8 mouse cellular contexts compared by ENCODE assay signal in genomic region chr4:108387106-108387505, GRCm38 (mm10). TPM values are rescaled to one million over a fixed set of nuclear protein-coding genes. Genes with fewer than 3 reads are reported as not detected.
DNase-seq lines count a peak whose midpoint lies in the region; ATAC-seq lines count a peak whose summit lies in the region.

No protein-coding gene starts in this region.

- H3K27ac ChIP-seq in limb, embryonic 13.5 days: peak overlapping the region; percentile 83
- H3K27ac ChIP-seq in stomach, embryonic 14.5 days (ENCODE audit: low read length): peak overlapping the region; percentile 77; the same call in 1 of the 2 replicates

- H3K9ac ChIP-seq in limb, embryonic 13.5 days: no peak overlapping the region
- no peak overlapping the region for H3K9ac ChIP-seq in stomach, embryonic 14.5 days (replicated peaks; ENCODE audit: low read depth, low read length)

- no peaks in the 10 kb centered on the region for H3K36me3 ChIP-seq in megakaryocyte, embryonic 14.5 days (replicated peaks; ENCODE audit: low read length)
- H3K36me3 ChIP-seq in limb, embryonic 13.5 days: no peaks in the 10 kb centered on the region
- H3K36me3 ChIP-seq in stomach, embryonic 14.5 days (ENCODE audit: control insufficient read depth, insufficient read depth, low read length): no peaks in the 10 kb centered on the region

- peak overlapping the region; percentile 90 for H3K4me3 ChIP-seq in megakaryocyte, embryonic 14.5 days (replicated peaks)
- no peak overlapping the region for H3K4me3 ChIP-seq in limb, embryonic 13.5 days
- no peak overlapping the region; the same call in 1 of the 2 replicates for H3K4me3 ChIP-seq in stomach, embryonic 14.5 days (ENCODE audit: low read depth, low read length)

- H3K27me3 ChIP-seq in megakaryocyte, embryonic 14.5 days (replicated peaks): peaks cover 50% of the 10 kb centered on the region
- peaks cover 14% of the 10 kb centered on the region for H3K27me3 ChIP-seq in limb, embryonic 13.5 days
- no peaks in the 10 kb centered on the region for H3K27me3 ChIP-seq in stomach, embryonic 14.5 days (ENCODE audit: control insufficient read depth, insufficient read depth, low read length)

- 34% methylated on average over 4 of the region's 4 CpGs for WGBS in limb, embryonic 13.5 days
- 35% methylated on average over 4 of the region's 4 CpGs for WGBS in stomach, embryonic 14.5 days

- H3K4me2 ChIP-seq in limb, embryonic 13.5 days (replicated peaks): peak overlapping the region; percentile 69
- H3K4me2 ChIP-seq in stomach, embryonic 14.5 days (replicated peaks; ENCODE audit: low read depth, low read length): peak overlapping the region; percentile 54

- H3K4me1 ChIP-seq in megakaryocyte, embryonic 14.5 days: peaks cover 75% of the 10 kb centered on the region
- peaks cover 24% of the 10 kb centered on the region for H3K4me1 ChIP-seq in limb, embryonic 13.5 days
- peaks cover 11% of the 10 kb centered on the region for H3K4me1 ChIP-seq in stomach, embryonic 14.5 days (ENCODE audit: control insufficient read depth, insufficient read depth, low read length)

- no peaks in the 10 kb centered on the region; the same call in 1 of the 2 replicates for H3K9me3 ChIP-seq in megakaryocyte, embryonic 14.5 days
- H3K9me3 ChIP-seq in limb, embryonic 13.5 days: no peaks in the 10 kb centered on the region
- H3K9me3 ChIP-seq in stomach, embryonic 14.5 days (ENCODE audit: control insufficient read depth, low read depth, low read length): no peaks in the 10 kb centered on the region

- no peak for ATAC-seq in megakaryocyte, adult 5-6 weeks (ENCODE audit: poor library complexity, severe bottlenecking)
- ATAC-seq in limb, embryonic 13.5 days (ENCODE audit: low FRiP score, low read depth): no peak
- ATAC-seq in stomach, embryonic 14.5 days (ENCODE audit: insufficient number of reproducible peaks, insufficient read depth, low FRiP score, low read depth): peak; percentile 74

- DNase-seq in cerebellum, postnatal 10 days: peak; percentile 28 to 39
- no peak for DNase-seq in cerebellum, postnatal 36 days
- no peak for DNase-seq in ovary, postnatal 36 days (ENCODE audit: low spot score)
- no peak for DNase-seq in Muller cell, postnatal 12 days (ENCODE audit: inconsistent ontology term)

RNA-seq across cellular contexts. Expression of gene Shisal2a, which starts 4.0 kb away (rescaled TPM):
- polyA plus RNA-seq in megakaryocyte, embryonic 14.5 days (2012; ENCODE audit: insufficient read depth, low replicate concordance): not detected in 2 replicates
- not detected in 2 replicates for total RNA-seq in megakaryocyte, adult 5-6 weeks (2015)
- total RNA-seq in megakaryocyte, adult 5-6 weeks (2017): not detected in 2 replicates
- 7.0 and 7.4 TPM in 2 replicates for polyA plus RNA-seq in limb, embryonic 13.5 days (2015; fragmentation: Nextera tagmentation; extraction: Ambion mirVana)
- 2.0 and 2.8 TPM in 2 replicates for polyA plus RNA-seq in stomach, embryonic 14.5 days (2014; fragmentation: Nextera tagmentation; extraction: Ambion mirVana)

RNA-seq across cellular contexts. Expression of gene Gpx7, which starts 19.7 kb away (rescaled TPM):
- polyA plus RNA-seq in megakaryocyte, embryonic 14.5 days (2012; ENCODE audit: insufficient read depth, low replicate concordance): 0.07 TPM in 1 of 2 replicates, not detected in the other
- 0.38 and 3.6 TPM in 2 replicates for total RNA-seq in megakaryocyte, adult 5-6 weeks (2015)
- 0.11 and 1.0 TPM in 2 replicates for total RNA-seq in megakaryocyte, adult 5-6 weeks (2017)
- polyA plus RNA-seq in limb, embryonic 13.5 days (2015; fragmentation: Nextera tagmentation; extraction: Ambion mirVana): 88.5 and 89.8 TPM in 2 replicates
- polyA plus RNA-seq in stomach, embryonic 14.5 days (2014; fragmentation: Nextera tagmentation; extraction: Ambion mirVana): 65.4 and 65.8 TPM in 2 replicates

RNA-seq across cellular contexts. Expression of gene Coa7, which starts 59.2 kb away (rescaled TPM):
- polyA plus RNA-seq in megakaryocyte, embryonic 14.5 days (2012; ENCODE audit: insufficient read depth, low replicate concordance): 5.0 TPM in 1 of 2 replicates, not detected in the other
- 4.3 and 10.3 TPM in 2 replicates for total RNA-seq in megakaryocyte, adult 5-6 weeks (2015)
- total RNA-seq in megakaryocyte, adult 5-6 weeks (2017): 3.8 and 14.3 TPM in 2 replicates
- polyA plus RNA-seq in limb, embryonic 13.5 days (2015; fragmentation: Nextera tagmentation; extraction: Ambion mirVana): 47.2 and 49.0 TPM in 2 replicates
- 46.3 and 48.0 TPM in 2 replicates for polyA plus RNA-seq in stomach, embryonic 14.5 days (2014; fragmentation: Nextera tagmentation; extraction: Ambion mirVana)

Comparison
In these comparisons a context has a peak if more than half of its experiments do, and no peak if none do; other contexts are left out.
1. DNase-seq: peak in cerebellum, postnatal 10 days (2 of 2); none in cerebellum, postnatal 36 days (0 of 2), ovary, postnatal 36 days (single experiment) and Muller cell, postnatal 12 days (single experiment).
2. RNA of gene Gpx7, which starts 19.7 kb away (polyA plus RNA-seq): 88.5 to 89.8 TPM in limb, embryonic 13.5 days and 65.4 to 65.8 TPM in stomach, embryonic 14.5 days; 0.07 TPM in megakaryocyte, embryonic 14.5 days; every median in the first group is over 10 times any median in the second.